Mouse (Mus musculus) kidney, embryonic 16.5 days (tissue): Measurements from ENCODE around the gene Cadm1. TPM values are rescaled to one million over a fixed set of nuclear protein-coding genes. Genes with fewer than 3 reads are reported as not detected.

Experiments used
- ATAC-seq: fragments of 200-750 bp; cut with Nextera tagmentation; 2 replicates; pipeline ENCODE4 v1.8.0; 2017; ENCODE audit warnings: moderate TSS enrichment; ENCODE audit not compliant: low FRiP score, low TSS enrichment
- H3K27ac ChIP-seq: fragments of 300-500 bp; sonication (generic); 2 replicates; pipeline ENCODE4 v1.5.1; 2014; ENCODE audit warnings: low read length
- H3K27me3 ChIP-seq: fragments of 300-500 bp; sonication (generic); 2 replicates; pipeline ENCODE4 v1.6.1; 2014; ENCODE audit warnings: low read length, control low read depth, mixed read lengths; ENCODE audit not compliant: insufficient read depth
- H3K36me3 ChIP-seq: fragments of 300-500 bp; sonication (generic); 2 replicates; pipeline ENCODE4 v1.6.1; 2014; ENCODE audit warnings: low read length, control low read depth, mixed read lengths; ENCODE audit not compliant: insufficient read depth
- H3K4me1 ChIP-seq: fragments of 300-500 bp; sonication (generic); 2 replicates; pipeline ENCODE4 v1.6.1; 2014; ENCODE audit warnings: low read length, control low read depth, mixed read lengths; ENCODE audit not compliant: insufficient read depth
- H3K4me2 ChIP-seq: fragments of 300-500 bp; sonication (generic); replicated peaks from 2 replicates; pipeline ENCODE4 v1.6.1; 2014; ENCODE audit warnings: low read depth, low read length
- H3K4me3 ChIP-seq: fragments of 300-500 bp; sonication (generic); 2 replicates; pipeline ENCODE4 v1.5.1; 2014; ENCODE audit warnings: mild to moderate bottlenecking, low read length
- H3K9ac ChIP-seq: fragments of 300-500 bp; sonication (generic); replicated peaks from 2 replicates; pipeline ENCODE4 v1.6.1; 2014; ENCODE audit warnings: low read length
- H3K9me3 ChIP-seq: fragments of 300-500 bp; sonication (generic); 2 replicates; pipeline ENCODE4 v1.6.1; 2016; ENCODE audit warnings: low read length, control low read depth
- WGBS: fragments of 180-500 bp; shearing (Covaris S2); extraction: QIAGEN DNeasy Blood & Tissue Kit; methylation state at CpG from one replicate; pipeline ENCODE4 v1.1.7; 2014; 5-methylcytosine and 5-hydroxymethylcytosine counted together
- polyA plus RNA-seq: library from polyadenylated mRNA; unstranded; fragments of >200 nt; fragmentation: Nextera tagmentation; extraction: Ambion mirVana; gene quantifications from 2 replicates; pipeline ENCODE4 v1.2.1, GENCODE M21; 2015

Cadm1 gene
- 64.7 and 73.2 TPM in 2 replicates for polyA plus RNA-seq

DNA sequence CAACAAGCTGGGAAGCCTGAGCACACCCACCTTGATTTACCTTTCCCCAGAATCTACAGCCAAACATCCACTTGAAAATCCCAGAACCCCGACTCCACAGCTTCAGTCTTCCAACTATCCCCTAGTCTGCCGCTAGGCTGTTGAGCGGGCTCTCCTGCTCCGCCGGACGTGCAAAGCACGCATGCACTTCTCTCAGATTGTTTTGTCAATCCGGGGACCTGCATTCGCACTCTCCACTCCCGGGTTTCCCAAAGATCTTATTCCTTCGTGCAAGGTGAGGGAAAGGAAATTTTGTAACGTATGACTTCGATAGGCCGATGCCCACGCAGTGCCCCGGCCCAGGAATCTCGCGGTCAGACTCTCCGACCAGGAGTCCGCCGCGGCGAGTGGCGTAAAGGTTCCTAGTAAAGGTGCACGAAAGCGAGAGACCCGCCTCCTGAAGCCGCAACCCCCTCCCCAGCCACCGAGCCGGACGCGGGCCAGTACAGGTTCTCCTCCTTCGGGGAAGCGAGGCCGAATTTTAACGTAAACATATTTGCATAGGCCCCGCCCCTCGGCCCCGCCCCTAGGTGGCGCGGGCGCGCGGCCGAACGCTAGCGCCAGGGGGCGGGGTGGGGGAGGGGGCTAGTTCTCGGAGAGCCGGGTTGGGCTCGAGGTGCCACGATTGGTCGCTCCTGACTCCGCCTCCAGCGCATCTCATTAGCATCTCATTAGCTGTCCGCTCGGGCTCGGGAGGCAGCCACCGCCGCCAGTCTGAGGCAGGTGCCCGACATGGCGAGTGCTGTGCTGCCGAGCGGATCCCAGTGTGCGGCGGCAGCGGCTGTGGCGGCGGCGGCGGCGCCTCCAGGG is at the start of gene Cadm1:
Gene Cadm1, plus strand, starts transcription at position 572 of the 849 bp plus-strand sequence.
- Histone ChIP-seq H3K4me3 (peak within 1 kb of the TSS; percentile 66), H3K27me3 (peaks cover 15% of the 10 kb centered on the region), H3K36me3 (no peaks in the 10 kb centered on the region), H3K9ac (peak within 1 kb of the TSS; percentile 80), H3K27ac (peak within 1 kb of the TSS; percentile 90), H3K4me2 (peak within 1 kb of the TSS; percentile 94), H3K9me3 (no peaks in the 10 kb centered on the region), H3K4me1 (peaks cover 19% of the 10 kb centered on the region)
- under 1% methylated on average over 72 of the region's 72 CpGs for WGBS
- ATAC-seq = peak; percentile 98

GRCm38 (mm10) chr9:47484506-47484905 is 45.5 kb upstream of the Cadm1 start:
- H3K27ac ChIP-seq = no peak overlapping the region
- no peaks in the 10 kb centered on the region for H3K27me3 ChIP-seq
- no peaks in the 10 kb centered on the region for H3K36me3 ChIP-seq
- H3K4me1 ChIP-seq = no peaks in the 10 kb centered on the region
- no peak overlapping the region for H3K4me3 ChIP-seq
- no peak overlapping the region for H3K4me2 ChIP-seq
- ATAC-seq = no peak
- no peaks in the 10 kb centered on the region for H3K9me3 ChIP-seq
- 81% methylated on average over 5 of the region's 5 CpGs for WGBS
- H3K9ac ChIP-seq = no peak overlapping the region

- H3K4me2 ChIP-seq = no peak overlapping the region
- H3K4me3 ChIP-seq = no peak overlapping the region
- ATAC-seq = no peak
- no peaks in the 10 kb centered on the region for H3K9me3 ChIP-seq
- H3K36me3 ChIP-seq = no peaks in the 10 kb centered on the region
- H3K4me1 ChIP-seq = no peaks in the 10 kb centered on the region
- no peak overlapping the region for H3K27ac ChIP-seq
- H3K9ac ChIP-seq = no peak overlapping the region
- H3K27me3 ChIP-seq = no peaks in the 10 kb centered on the region
- 88% methylated on average over 4 of the region's 4 CpGs for WGBS
These were observed 44.8 kb upstream of the Cadm1 start for GRCm38 (mm10) chr9:47485186-47485585.

DNA sequence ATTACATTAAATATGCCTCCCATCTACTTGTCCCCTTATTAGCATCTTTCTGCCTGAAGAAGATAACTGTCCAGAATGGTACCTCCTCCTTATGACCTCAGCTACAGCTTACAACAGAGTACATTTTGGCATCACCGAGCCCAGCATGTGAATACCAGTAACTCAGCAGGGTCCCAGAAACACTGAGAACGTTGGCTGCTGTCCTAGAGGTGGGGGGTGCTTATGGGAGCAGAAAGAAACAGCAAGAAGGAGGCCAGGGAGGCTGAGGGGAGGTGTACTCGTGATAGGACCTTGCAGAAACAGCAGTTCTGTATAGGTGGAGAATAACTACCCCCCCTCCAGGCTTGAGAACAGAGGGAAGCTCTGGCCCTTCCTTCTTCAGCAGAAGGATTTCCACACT is 30.2 kb upstream of the Cadm1 start:
- Histone ChIP-seq H3K36me3 (no peaks in the 10 kb centered on the region), H3K27me3 (peaks cover 3% of the 10 kb centered on the region; the same call in 1 of the 2 replicates), H3K4me2 (no peak overlapping the region), H3K4me3 (no peak overlapping the region), H3K27ac (no peak overlapping the region), H3K9me3 (no peaks in the 10 kb centered on the region), H3K9ac (no peak overlapping the region), H3K4me1 (no peaks in the 10 kb centered on the region)
- ATAC-seq = no peak
- 43% methylated on average over 3 of the region's 3 CpGs for WGBS

DNA sequence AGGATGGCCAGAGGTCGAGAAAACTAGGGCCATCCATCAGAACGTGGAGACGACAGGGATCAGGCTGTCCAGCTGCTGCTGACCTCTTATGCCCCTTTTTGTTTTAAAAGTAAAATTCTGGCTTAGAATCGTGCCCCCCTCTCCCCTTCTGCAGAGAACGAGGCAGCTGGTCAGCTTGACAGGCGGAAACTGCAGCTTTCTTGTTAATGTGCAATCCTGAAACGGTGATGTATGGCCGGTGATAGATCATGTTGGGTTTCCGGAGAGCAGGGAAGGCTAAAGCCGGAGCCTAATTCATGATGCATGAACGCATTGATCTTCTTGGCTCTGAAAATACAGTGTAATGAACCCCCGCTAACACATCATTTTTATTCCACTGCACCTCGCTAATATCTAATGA is 24.0 kb upstream of the Cadm1 start:
- Histone ChIP-seq H3K9me3 (no peaks in the 10 kb centered on the region), H3K4me2 (0 out of 2 replicates have a peak overlapping the region, but pooled peaks have one; percentile 9), H3K4me3 (no peak overlapping the region), H3K36me3 (no peaks in the 10 kb centered on the region), H3K9ac (no peak overlapping the region), H3K27ac (no peak overlapping the region), H3K27me3 (peaks cover 4% of the 10 kb centered on the region; the same call in 1 of the 2 replicates), H3K4me1 (peaks cover 16% of the 10 kb centered on the region)
- ATAC-seq = no peak
- 5% methylated on average over 13 of the region's 13 CpGs for WGBS

DNA sequence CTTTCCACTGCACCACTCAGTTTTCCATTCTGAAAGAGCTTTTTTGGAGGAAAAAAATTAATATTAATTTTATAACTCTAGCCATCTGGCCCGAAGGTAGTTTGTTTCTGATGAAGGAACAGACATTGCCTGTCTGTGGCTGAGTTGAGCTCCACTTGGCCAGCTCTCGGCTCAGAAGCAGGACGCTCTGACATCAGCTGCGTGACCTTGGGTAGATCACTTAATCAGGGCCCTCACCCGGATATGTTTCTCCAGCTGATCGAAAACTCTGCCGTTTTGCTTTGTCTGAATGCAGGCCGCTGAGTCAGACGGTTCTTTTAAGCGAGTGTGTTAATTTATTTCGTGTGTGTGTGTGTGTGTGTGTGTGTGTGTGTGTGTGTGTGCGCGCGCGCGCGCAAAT is 23.1 kb upstream of the Cadm1 start:
- ATAC-seq = no peak

GRCm38 (mm10) chr9:47508109-47508508 is 21.9 kb upstream of the Cadm1 start:
- WGBS = 52% methylated on average over 3 of the region's 3 CpGs
- no peak overlapping the region for H3K9ac ChIP-seq
- H3K4me2 ChIP-seq = no peak overlapping the region
- H3K4me3 ChIP-seq = no peak overlapping the region
- H3K27ac ChIP-seq = no peak overlapping the region
- H3K27me3 ChIP-seq = peaks cover 4% of the 10 kb centered on the region; the same call in 1 of the 2 replicates
- H3K36me3 ChIP-seq = no peaks in the 10 kb centered on the region
- no peak for ATAC-seq
- H3K4me1 ChIP-seq = peaks cover 16% of the 10 kb centered on the region
- no peaks in the 10 kb centered on the region for H3K9me3 ChIP-seq

More for the DNA sequence above, 23.1 kb upstream of the Cadm1 start:
- no peak overlapping the region for H3K4me2 ChIP-seq
- no peaks in the 10 kb centered on the region for H3K9me3 ChIP-seq
- no peak overlapping the region for H3K4me3 ChIP-seq
- peaks cover 16% of the 10 kb centered on the region for H3K4me1 ChIP-seq
- H3K27ac ChIP-seq = no peak overlapping the region
- WGBS = 78% methylated on average over 16 of the region's 17 CpGs
- H3K9ac ChIP-seq = no peak overlapping the region
- H3K36me3 ChIP-seq = no peaks in the 10 kb centered on the region
- H3K27me3 ChIP-seq = peaks cover 4% of the 10 kb centered on the region; the same call in 1 of the 2 replicates

GRCm38 (mm10) chr9:47512521-47512920 is 17.5 kb upstream of the Cadm1 start:
- no peak for ATAC-seq
- WGBS = 90% methylated on average over 3 of the region's 3 CpGs
- no peak overlapping the region for H3K27ac ChIP-seq
- H3K27me3 ChIP-seq = no peaks in the 10 kb centered on the region; the same call in 1 of the 2 replicates
- no peak overlapping the region for H3K4me3 ChIP-seq
- H3K4me1 ChIP-seq = no peaks in the 10 kb centered on the region
- no peaks in the 10 kb centered on the region for H3K36me3 ChIP-seq
- H3K9me3 ChIP-seq = no peaks in the 10 kb centered on the region
- no peak overlapping the region for H3K9ac ChIP-seq
- no peak overlapping the region for H3K4me2 ChIP-seq

DNA sequence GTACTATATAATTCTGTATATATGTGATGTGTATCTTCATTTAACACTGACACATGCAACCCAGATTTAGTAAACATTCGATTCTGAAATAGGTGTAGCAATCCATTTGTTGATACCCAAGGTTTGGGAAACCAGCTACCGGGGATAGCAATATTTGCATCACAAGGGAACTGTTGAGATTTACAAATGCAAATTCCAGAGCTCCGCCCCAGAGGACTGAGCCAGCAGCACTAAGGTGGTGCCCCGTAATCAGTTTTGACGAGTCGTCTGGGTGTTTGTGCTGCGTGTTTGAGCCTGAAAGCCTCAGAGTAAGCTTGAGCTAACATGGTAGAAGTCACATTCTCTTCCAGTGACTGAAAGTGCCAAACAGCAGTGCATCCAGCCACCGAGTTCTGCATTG is 15.7 kb upstream of the Cadm1 start:
- Histone ChIP-seq H3K27ac (no peak overlapping the region), H3K9ac (no peak overlapping the region), H3K36me3 (no peaks in the 10 kb centered on the region), H3K4me1 (no peaks in the 10 kb centered on the region), H3K27me3 (no peaks in the 10 kb centered on the region; the same call in 1 of the 2 replicates), H3K9me3 (no peaks in the 10 kb centered on the region), H3K4me3 (no peak overlapping the region), H3K4me2 (no peak overlapping the region)
- ATAC-seq = no peak
- WGBS = 35% methylated on average over 8 of the region's 8 CpGs

DNA sequence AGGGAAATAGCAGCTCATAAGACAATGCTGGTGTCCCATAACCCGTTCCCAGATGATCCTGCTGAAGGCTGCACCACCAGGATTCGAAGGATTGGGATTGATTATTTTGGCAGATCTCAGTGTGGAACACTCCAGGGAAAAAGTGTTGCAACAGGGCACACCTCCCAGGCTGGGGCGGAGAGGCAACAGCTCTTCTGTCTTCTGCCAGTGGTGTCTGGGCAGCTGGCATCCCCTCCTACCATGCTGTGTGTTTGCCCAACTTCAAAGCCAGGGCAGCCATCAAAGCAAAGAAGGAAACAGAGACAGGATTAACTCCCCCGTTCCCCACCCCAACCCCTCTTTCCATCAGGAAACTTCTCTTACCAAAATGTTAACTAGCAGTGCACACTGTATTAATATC is 13.7 kb upstream of the Cadm1 start:
- WGBS = 63% methylated on average over 4 of the region's 4 CpGs
- peaks cover 5% of the 10 kb centered on the region; the same call in 1 of the 2 replicates for H3K27me3 ChIP-seq
- no peaks in the 10 kb centered on the region for H3K36me3 ChIP-seq
- no peak overlapping the region for H3K9ac ChIP-seq
- H3K4me1 ChIP-seq = no peaks in the 10 kb centered on the region
- H3K27ac ChIP-seq = no peak overlapping the region
- ATAC-seq = no peak
- no peak overlapping the region for H3K4me2 ChIP-seq
- H3K4me3 ChIP-seq = no peak overlapping the region
- no peaks in the 10 kb centered on the region for H3K9me3 ChIP-seq
